Mouse (Mus musculus) erythroblast, adult 5-6 weeks (primary cell): Measurements from ENCODE around the gene Cdcp1. TPM values are rescaled to one million over a fixed set of nuclear protein-coding genes. Genes with fewer than 3 reads are reported as not detected.

Experiments
- total RNA-seq, 2 experiments: library from RNA; stranded (forward) in 1 of 2; stranded (reverse) in 1 of 2; fragments of 150-400 nt in 1 of 2; fragments of 200-764, 138-1000 nt in 1 of 2; gene quantifications; 2 replicates each; pipeline versions ENCODE4 v1.2.3 to v1.2.4; 2015 to 2017; ENCODE audit warnings: low replicate concordance in 2 of 2

The Cdcp1 gene
- total RNA-seq, 2 experiments from 2014 or later, result not detected

Other genes with a start within 250 kb of the Cdcp1 start
- gene Tmem42, start 194.7 kb downstream of the Cdcp1 start, total RNA-seq (2015; ENCODE audit: low replicate concordance), result 2.5 and 5.4 TPM in 2 replicates
- 1.1 and 1.3 TPM in 2 replicates for gene Tmem42, start 194.7 kb downstream of the Cdcp1 start, total RNA-seq (2017; ENCODE audit: low replicate concordance)
- gene Tgm4, start 181.3 kb downstream of the Cdcp1 start, total RNA-seq (2015; ENCODE audit: low replicate concordance), result not detected in 2 replicates
- gene Tgm4, start 181.3 kb downstream of the Cdcp1 start, total RNA-seq (2017; ENCODE audit: low replicate concordance), result not detected in 2 replicates
- 11.7 and 24.9 TPM in 2 replicates for gene Zdhhc3, start 102.8 kb downstream of the Cdcp1 start, total RNA-seq (2015; ENCODE audit: low replicate concordance)
- gene Zdhhc3, start 102.8 kb downstream of the Cdcp1 start, total RNA-seq (2017; ENCODE audit: low replicate concordance), result 8.4 and 15.1 TPM in 2 replicates
- gene Exosc7, start 102.8 kb downstream of the Cdcp1 start, total RNA-seq (2015; ENCODE audit: low replicate concordance), result 6.5 and 12.3 TPM in 2 replicates
- 12.9 and 24.5 TPM in 2 replicates for gene Exosc7, start 102.8 kb downstream of the Cdcp1 start, total RNA-seq (2017; ENCODE audit: low replicate concordance)
- not detected in 2 replicates for gene Clec3b, start 65.1 kb downstream of the Cdcp1 start, total RNA-seq (2015; ENCODE audit: low replicate concordance)
- gene Clec3b, start 65.1 kb downstream of the Cdcp1 start, total RNA-seq (2017; ENCODE audit: low replicate concordance), result not detected in 2 replicates
- 1.3 TPM in 1 of 2 replicates, not detected in the other for gene Tmem158, start 44.7 kb upstream of the Cdcp1 start, total RNA-seq (2015; ENCODE audit: low replicate concordance)
- not detected in 2 replicates for gene Tmem158, start 44.7 kb upstream of the Cdcp1 start, total RNA-seq (2017; ENCODE audit: low replicate concordance)
- gene Lars2, start 150.9 kb upstream of the Cdcp1 start, total RNA-seq (2015; ENCODE audit: low replicate concordance), result 2,544 and 3,040 TPM in 2 replicates
- 52.1 and 815 TPM in 2 replicates for gene Lars2, start 150.9 kb upstream of the Cdcp1 start, total RNA-seq (2017; ENCODE audit: low replicate concordance)